13 mouse cellular contexts compared by ENCODE assay signal in the genomic region with DNA sequence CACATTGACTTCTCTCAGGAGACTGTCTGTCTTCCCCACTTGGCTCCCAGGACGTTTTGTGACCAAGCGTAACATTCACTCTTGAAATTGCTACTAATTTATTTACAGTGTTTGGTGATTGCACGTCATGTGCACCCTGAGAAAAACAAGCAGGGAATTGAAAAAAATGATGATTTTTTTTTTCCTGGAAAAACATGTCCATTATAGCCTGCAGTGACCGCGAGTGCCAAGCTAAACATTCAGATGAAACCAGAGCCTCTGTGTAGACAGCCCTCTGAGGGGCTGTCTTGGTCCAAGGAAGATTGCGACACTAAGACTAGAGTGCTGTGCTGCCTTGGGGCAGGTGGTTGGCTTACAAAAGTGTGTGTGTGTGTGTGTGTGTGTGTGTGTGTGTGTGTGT. TPM values are rescaled to one million over a fixed set of nuclear protein-coding genes. Genes with fewer than 3 reads are reported as not detected.
DNase-seq lines count a peak whose midpoint lies in the region; ATAC-seq and TF ChIP-seq lines count a peak whose summit lies in the region.
"Had no signal": no experiment of that assay in that cellular context is flagged by ENCODE, and none has a peak within 500 bp of the region (broad histone marks: within the 10 kb centered on the region; RNA-seq: fewer than 3 reads in every experiment).

No protein-coding gene starts in this region.

- no peak overlapping the region for H3K27ac ChIP-seq in kidney, embryonic 14.5 days (ENCODE audit: low read depth, low read length)
- no peak overlapping the region for H3K27ac ChIP-seq in kidney, postnatal 0 days
- H3K27ac ChIP-seq: liver, embryonic 12.5 days; midbrain, embryonic 12.5 days had no signal

- H3K4me1 ChIP-seq in kidney, embryonic 14.5 days (ENCODE audit: control insufficient read depth, insufficient read depth, low read length) = 0 out of 2 replicates have a peak, but pooled peaks cover 7% of the 10 kb centered on the region
- no peaks in the 10 kb centered on the region for H3K4me1 ChIP-seq in kidney, postnatal 0 days (replicated peaks; ENCODE audit: insufficient read depth, low read length)
- H3K4me1 ChIP-seq: liver, embryonic 12.5 days; midbrain, embryonic 12.5 days had no signal

- no peaks in the 10 kb centered on the region for H3K27me3 ChIP-seq in kidney, embryonic 14.5 days (ENCODE audit: control insufficient read depth, insufficient read depth, low read length)
- H3K27me3 ChIP-seq in kidney, postnatal 0 days (ENCODE audit: insufficient read depth, low read length) = no peaks in the 10 kb centered on the region
- H3K27me3 ChIP-seq: midbrain, embryonic 12.5 days had no signal

- no peak overlapping the region for H3K4me3 ChIP-seq in kidney, embryonic 14.5 days (ENCODE audit: low read length)
- no peak overlapping the region for H3K4me3 ChIP-seq in kidney, postnatal 0 days (replicated peaks; ENCODE audit: low read depth, low read length)
- H3K4me3 ChIP-seq: liver, embryonic 12.5 days; midbrain, embryonic 12.5 days had no signal

- DNase-seq in kidney, adult 9 months = peak; percentile 19
- DNase-seq in fibroblast of lung, adult 2 months (ENCODE audit: low read depth) = peak; percentile 85
- peak; percentile 82 for DNase-seq in kidney, postnatal 0 days (ENCODE audit: low spot score)
- DNase-seq in lung, postnatal 36 days = peak; percentile 31
- DNase-seq in B cell, adult 2 months = no peak
- DNase-seq in layer of hippocampus, postnatal 25 days (ENCODE audit: extremely low spot score in 1 of 2, low spot score in 1 of 2) = no peak
- DNase-seq in thymus, postnatal 14 days = no peak
- DNase-seq: cerebellum, postnatal 14 days; gastrocnemius, postnatal 36 days had no signal

- no peak overlapping the region for H3K9ac ChIP-seq in kidney, embryonic 14.5 days (ENCODE audit: low read depth, low read length)
- H3K9ac ChIP-seq in kidney, postnatal 0 days (ENCODE audit: low read depth, low read length) = no peak overlapping the region
- H3K9ac ChIP-seq: liver, embryonic 12.5 days; midbrain, embryonic 12.5 days had no signal

- WGBS in kidney, embryonic 14.5 days = 34% methylated on average over 6 of the region's 6 CpGs
- 32% methylated on average over 6 of the region's 6 CpGs for WGBS in kidney, postnatal 0 days

- H3K9me3 ChIP-seq in kidney, embryonic 14.5 days (ENCODE audit: control insufficient read depth, low read length) = no peaks in the 10 kb centered on the region
- no peaks in the 10 kb centered on the region for H3K9me3 ChIP-seq in kidney, postnatal 0 days (replicated peaks; ENCODE audit: low read length)
- H3K9me3 ChIP-seq: liver, embryonic 12.5 days; midbrain, embryonic 12.5 days had no signal

- TF ChIP-seq CTCF in kidney, postnatal 0 days (IDR thresholded peaks at IDR 0.05; ENCODE audit: low read depth) = no peak

- ATAC-seq in kidney, embryonic 14.5 days (ENCODE audit: low FRiP score, low TSS enrichment) = no peak
- ATAC-seq in kidney, postnatal 0 days (replicated peaks; ENCODE audit: low FRiP score, low read depth) = no peak
- ATAC-seq: liver, embryonic 12.5 days had no signal

- no peak overlapping the region for H3K4me2 ChIP-seq in kidney, embryonic 14.5 days (replicated peaks; ENCODE audit: low read depth, low read length)
- H3K4me2 ChIP-seq in kidney, postnatal 0 days (ENCODE audit: low read length) = no peak overlapping the region
- H3K4me2 ChIP-seq: liver, embryonic 12.5 days; midbrain, embryonic 12.5 days had no signal

- no peaks in the 10 kb centered on the region for H3K36me3 ChIP-seq in kidney, embryonic 14.5 days (ENCODE audit: control insufficient read depth, insufficient read depth, low read length)
- no peaks in the 10 kb centered on the region for H3K36me3 ChIP-seq in kidney, postnatal 0 days (ENCODE audit: insufficient read depth, low read length)
- H3K36me3 ChIP-seq: liver, embryonic 12.5 days; midbrain, embryonic 12.5 days had no signal

RNA-seq across cellular contexts. Expression of a gene that starts 37.8 kb away (rescaled TPM):
- 1.0 and 1.2 TPM in 2 replicates for polyA plus RNA-seq in kidney, embryonic 14.5 days (2014; fragmentation: Nextera tagmentation; extraction: Ambion mirVana)
- 0.47 and 0.64 TPM in 2 replicates for polyA plus RNA-seq in kidney, postnatal 0 days (2015; fragmentation: Nextera tagmentation; extraction: Ambion mirVana)
- total RNA-seq in layer of hippocampus, postnatal 25 days (2021) = under 1 TPM; 0.37 to 0.47 TPM

RNA-seq across cellular contexts. Expression of a gene that starts 47.4 kb away (rescaled TPM):
- polyA plus RNA-seq in kidney, embryonic 14.5 days (2014; fragmentation: Nextera tagmentation; extraction: Ambion mirVana) = not detected in 2 replicates
- polyA plus RNA-seq in kidney, postnatal 0 days (2015; fragmentation: Nextera tagmentation; extraction: Ambion mirVana) = 0.18 and 0.19 TPM in 2 replicates
- 1 to 10 TPM; 2.4 to 3.3 TPM for total RNA-seq in layer of hippocampus, postnatal 25 days (2021)
- polyA plus RNA-seq: liver, embryonic 12.5 days; midbrain, embryonic 12.5 days; neural tube, embryonic 11.5 days had no signal

Comparison
In these comparisons a context has a peak if more than half of its experiments do, and no peak if none do; other contexts are left out.
1. DNase-seq: peak in kidney, adult 9 months (single experiment), fibroblast of lung, adult 2 months (single experiment), kidney, postnatal 0 days (single experiment) and lung, postnatal 36 days (single experiment); none in B cell, adult 2 months (0 of 2), layer of hippocampus, postnatal 25 days (0 of 2) and thymus, postnatal 14 days (single experiment).